Mouse (Mus musculus): ENCODE measurements around the gene Fbn1. TPM values are rescaled to one million over a fixed set of nuclear protein-coding genes. Genes with fewer than 3 reads are reported as not detected.
A peak's percentile ranks its signal among the peaks of the same experiment; 100 is the strongest.

The Fbn1 gene
- polyA plus RNA-seq, 1 experiment from 2014 or later: 19.3 TPM

- no peaks in the 10 kb centered on the region for H3K36me3 ChIP-seq
- peak overlapping the region; percentile 82 for H3K27ac ChIP-seq (replicated peaks)
- peaks cover 26% of the 10 kb centered on the region for H3K4me1 ChIP-seq
- no peaks in the 10 kb centered on the region for H3K27me3 ChIP-seq (replicated peaks)
- no peak overlapping the region for H3K4me3 ChIP-seq
- no peak for ATAC-seq (ENCODE audit: extremely low read depth, insufficient number of reproducible peaks, low FRiP score, low TSS enrichment)
- H3K9ac ChIP-seq: no peak overlapping the region
- WGBS: 38% methylated on average over 12 of the region's 12 CpGs
- no peak overlapping the region for H3K4me2 ChIP-seq
- no peaks in the 10 kb centered on the region for H3K9me3 ChIP-seq
Observed at GRCm38 (mm10) chr2:125515291-125516057, 7.7 kb upstream of the Fbn1 start.

GRCm38 (mm10) chr2:125514391-125514790 lies 6.6 kb upstream of the Fbn1 start:
- H3K9ac ChIP-seq: no peak overlapping the region
- H3K4me3 ChIP-seq: no peak overlapping the region
- no peaks in the 10 kb centered on the region for H3K27me3 ChIP-seq (replicated peaks)
- H3K36me3 ChIP-seq: no peaks in the 10 kb centered on the region
- no peaks in the 10 kb centered on the region for H3K9me3 ChIP-seq
- no peak overlapping the region for H3K27ac ChIP-seq (replicated peaks)
- ATAC-seq (ENCODE audit: extremely low read depth, insufficient number of reproducible peaks, low FRiP score, low TSS enrichment): no peak
- H3K4me2 ChIP-seq: no peak overlapping the region
- peaks cover 26% of the 10 kb centered on the region for H3K4me1 ChIP-seq
- WGBS: 62% methylated on average over 3 of the region's 3 CpGs

- WGBS: 70% methylated on average over 4 of the region's 4 CpGs
Observed at GRCm38 (mm10) chr2:125512544-125512943, 4.8 kb upstream of the Fbn1 start.

GRCm38 (mm10) chr2:125511898-125512297 lies 4.1 kb upstream of the Fbn1 start:
- no peak overlapping the region for H3K4me3 ChIP-seq
- H3K9ac ChIP-seq: no peak overlapping the region
- peaks cover 24% of the 10 kb centered on the region for H3K4me1 ChIP-seq
- H3K4me2 ChIP-seq: no peak overlapping the region
- no peak for ATAC-seq (ENCODE audit: extremely low read depth, insufficient number of reproducible peaks, low FRiP score, low TSS enrichment)
- 56% methylated on average over 4 of the region's 4 CpGs for WGBS
- no peaks in the 10 kb centered on the region for H3K36me3 ChIP-seq
- H3K27me3 ChIP-seq (replicated peaks): 0 out of 2 replicates have a peak, but pooled peaks cover 4% of the 10 kb centered on the region
- H3K9me3 ChIP-seq: no peaks in the 10 kb centered on the region
- H3K27ac ChIP-seq (replicated peaks): no peak overlapping the region

More at GRCm38 (mm10) chr2:125512544-125512943, 4.8 kb upstream of the Fbn1 start:
- Histone ChIP-seq H3K9ac (no peak overlapping the region), H3K36me3 (no peaks in the 10 kb centered on the region), H3K4me3 (no peak overlapping the region), H3K4me1 (peaks cover 25% of the 10 kb centered on the region), H3K4me2 (no peak overlapping the region), H3K9me3 (no peaks in the 10 kb centered on the region), H3K27me3 (replicated peaks) (0 out of 2 replicates have a peak, but pooled peaks cover 4% of the 10 kb centered on the region), H3K27ac (replicated peaks) (no peak overlapping the region)
- ATAC-seq (ENCODE audit: extremely low read depth, insufficient number of reproducible peaks, low FRiP score, low TSS enrichment): no peak

- no peak for ATAC-seq (ENCODE audit: extremely low read depth, insufficient number of reproducible peaks, low FRiP score, low TSS enrichment)
- Histone ChIP-seq H3K9me3 (no peaks in the 10 kb centered on the region), H3K4me2 (no peak overlapping the region), H3K4me1 (peaks cover 17% of the 10 kb centered on the region), H3K36me3 (no peaks in the 10 kb centered on the region), H3K27ac (replicated peaks) (no peak overlapping the region), H3K27me3 (replicated peaks) (0 out of 2 replicates have a peak, but pooled peaks cover 4% of the 10 kb centered on the region), H3K4me3 (no peak overlapping the region), H3K9ac (no peak overlapping the region)
- 68% methylated on average over 2 of the region's 2 CpGs for WGBS
Observed at GRCm38 (mm10) chr2:125510752-125511151, 3.0 kb upstream of the Fbn1 start.

GRCm38 (mm10) chr2:125508381-125508780 lies 588 bp upstream of the Fbn1 start:
- Histone ChIP-seq H3K27ac (replicated peaks) (no peak overlapping the region), H3K4me1 (peaks cover 16% of the 10 kb centered on the region), H3K4me2 (no peak overlapping the region), H3K9me3 (no peaks in the 10 kb centered on the region), H3K36me3 (no peaks in the 10 kb centered on the region), H3K27me3 (replicated peaks) (0 out of 2 replicates have a peak, but pooled peaks cover 9% of the 10 kb centered on the region), H3K9ac (no peak overlapping the region), H3K4me3 (no peak overlapping the region)
- ATAC-seq (ENCODE audit: extremely low read depth, insufficient number of reproducible peaks, low FRiP score, low TSS enrichment): no peak
- WGBS: 82% methylated on average over 5 of the region's 5 CpGs

GRCm38 (mm10) chr2:125506316-125507054 lies 1.3 kb downstream of the Fbn1 start:
- Histone ChIP-seq H3K4me1 (peaks cover 23% of the 10 kb centered on the region), H3K4me2 (peak overlapping the region; percentile 90), H3K9me3 (no peaks in the 10 kb centered on the region), H3K27ac (replicated peaks) (peak overlapping the region; percentile 91), H3K4me3 (peak overlapping the region; percentile 81), H3K27me3 (replicated peaks) (0 out of 2 replicates have a peak, but pooled peaks cover 9% of the 10 kb centered on the region), H3K9ac (peak overlapping the region; percentile 88), H3K36me3 (peaks cover 10% of the 10 kb centered on the region)
- under 1% methylated on average over 37 of the region's 37 CpGs for WGBS
- peak; percentile 69 for ATAC-seq (ENCODE audit: extremely low read depth, insufficient number of reproducible peaks, low FRiP score, low TSS enrichment)

- Histone ChIP-seq H3K36me3 (peaks cover 13% of the 10 kb centered on the region), H3K9me3 (no peaks in the 10 kb centered on the region), H3K27ac (replicated peaks) (peak overlapping the region; percentile 91), H3K4me3 (peak overlapping the region; percentile 81), H3K9ac (peak overlapping the region; percentile 88), H3K27me3 (replicated peaks) (0 out of 2 replicates have a peak, but pooled peaks cover 9% of the 10 kb centered on the region), H3K4me1 (peaks cover 23% of the 10 kb centered on the region), H3K4me2 (peak overlapping the region; percentile 90)
- ATAC-seq (ENCODE audit: extremely low read depth, insufficient number of reproducible peaks, low FRiP score, low TSS enrichment): peak; percentile 40
- under 1% methylated on average over 48 of the region's 48 CpGs for WGBS
Observed at GRCm38 (mm10) chr2:125505746-125506315, 2.0 kb downstream of the Fbn1 start.

- Histone ChIP-seq H3K4me3 (peak within 1 kb of the TSS; percentile 81), H3K9me3 (no peaks in the 10 kb centered on the region), H3K36me3 (peaks cover 13% of the 10 kb centered on the region), H3K4me2 (peak within 1 kb of the TSS; percentile 90), H3K4me1 (peaks cover 23% of the 10 kb centered on the region), H3K27ac (replicated peaks) (peak within 1 kb of the TSS; percentile 91), H3K27me3 (replicated peaks) (0 out of 2 replicates have a peak, but pooled peaks cover 9% of the 10 kb centered on the region), H3K9ac (peak within 1 kb of the TSS; percentile 88)
- 1% methylated on average over 45 of the region's 45 CpGs for WGBS
- ATAC-seq (ENCODE audit: extremely low read depth, insufficient number of reproducible peaks, low FRiP score, low TSS enrichment): peak; percentile 25; the same call in 1 of the 2 replicates
Observed at GRCm38 (mm10) chr2:125505006-125505745, 2.6 kb downstream of the Fbn1 start, which contains the start of gene Gm9913. Gene Gm9913, plus strand, starts transcription at chr2:125505089.

- Histone ChIP-seq H3K27ac (replicated peaks) (no peak overlapping the region), H3K27me3 (replicated peaks) (0 out of 2 replicates have a peak, but pooled peaks cover 5% of the 10 kb centered on the region), H3K4me1 (peaks cover 17% of the 10 kb centered on the region), H3K9me3 (no peaks in the 10 kb centered on the region), H3K36me3 (peaks cover 24% of the 10 kb centered on the region), H3K4me3 (no peak overlapping the region), H3K9ac (no peak overlapping the region), H3K4me2 (no peak overlapping the region)
- ATAC-seq (ENCODE audit: extremely low read depth, insufficient number of reproducible peaks, low FRiP score, low TSS enrichment): no peak
Observed at GRCm38 (mm10) chr2:125501526-125501925, 6.3 kb downstream of the Fbn1 start.
